Mouse (Mus musculus) ES-E14 (cell line): ENCODE measurements around the gene Chid1. TPM values are rescaled to one million over a fixed set of nuclear protein-coding genes. Genes with fewer than 3 reads are reported as not detected.
A peak's percentile ranks its signal among the peaks of the same experiment; 100 is the strongest.

Experiments
- DNase-seq: peaks from one replicate; pipeline ENCODE4 v3.0.0-alpha.2; 2013; ENCODE audit warnings: low read depth, low spot score
- H3K27ac ChIP-seq: 2 replicates; pipeline ENCODE4 v1.5.1; 2012; ENCODE audit warnings: low read depth, mild to moderate bottlenecking, low read length, moderate library complexity, mixed read lengths; ENCODE audit not compliant: poor library complexity, insufficient read depth, severe bottlenecking
- H3K36me3 ChIP-seq: 2 replicates; pipeline ENCODE4 v1.6.1; 2012; ENCODE audit warnings: mild to moderate bottlenecking, low read length, moderate library complexity, mixed read lengths; ENCODE audit not compliant: control insufficient read depth, poor library complexity, insufficient read depth, severe bottlenecking
- H3K4me1 ChIP-seq, 2 experiments: fragments of 150-350 bp in 1 of 2; sonication (generic) in 1 of 2; 2 replicates each; pipeline ENCODE4 v1.6.1; 2012; ENCODE audit warnings: low read length in 2 of 2, mild to moderate bottlenecking in 1 of 2, mixed read lengths in 1 of 2; ENCODE audit not compliant: control insufficient read depth in 2 of 2, insufficient read depth in 2 of 2, poor library complexity in 1 of 2
- H3K4me3 ChIP-seq, 2 experiments: fragments of 150-350 bp in 1 of 2; sonication (generic) in 1 of 2; 2 replicates each; pipeline ENCODE4 v1.5.1; 2012; ENCODE audit warnings: low read length in 2 of 2, low read depth in 1 of 2, mild to moderate bottlenecking in 1 of 2, mixed read lengths in 1 of 2; ENCODE audit not compliant: insufficient read depth in 1 of 2, poor library complexity in 1 of 2, severe bottlenecking in 1 of 2
- H3K9ac ChIP-seq: 2 replicates; pipeline ENCODE4 v1.6.1; 2012; ENCODE audit warnings: low read depth, mild to moderate bottlenecking, low read length, mixed read lengths; ENCODE audit not compliant: poor library complexity, insufficient read depth, severe bottlenecking
- H3K9me3 ChIP-seq: fragments of 150-350 bp; sonication (generic); 2 replicates; pipeline ENCODE4 v1.6.1; 2012; ENCODE audit warnings: low read depth, mild to moderate bottlenecking, low read length; ENCODE audit not compliant: control insufficient read depth, insufficient read depth
- CHD2 ChIP-seq: IDR thresholded peaks from 2 replicates; pipeline ENCODE4 v1.6.1; 2014; ENCODE audit warnings: mild to moderate bottlenecking, low read depth, low read length, inconsistent platforms
- HCFC1 ChIP-seq: IDR thresholded peaks from 2 replicates; pipeline ENCODE4 v1.6.1; 2012; ENCODE audit warnings: low read length, inconsistent platforms, borderline replicate concordance; ENCODE audit not compliant: insufficient read depth
- MAFK ChIP-seq: IDR thresholded peaks from 2 replicates; pipeline ENCODE4 v1.6.1; 2014; ENCODE audit warnings: mild to moderate bottlenecking, low read depth, low read length, inconsistent platforms; ENCODE audit not compliant: insufficient read depth
- ZC3H11A ChIP-seq: IDR thresholded peaks from 2 replicates; pipeline ENCODE4 v1.6.1; 2012; ENCODE audit warnings: low read depth, mild to moderate bottlenecking, inconsistent platforms, low read length, borderline replicate concordance
- ZNF384 ChIP-seq: IDR thresholded peaks from 2 replicates; pipeline ENCODE4 v1.6.1; 2012; ENCODE audit warnings: low read depth, low read length, inconsistent platforms
- in situ Hi-C, 2 experiments: fragments of 600-800 bp; cut with MboI; formaldehyde crosslinking; loops; one replicate each; pipeline ENCODE4 v1.15.1; 2025; ENCODE audit warnings: low sequenced_read_pairs in 2 of 2, inconsistent platforms in 1 of 2; ENCODE audit not compliant: unreplicated experiment in 2 of 2
- total RNA-seq: library from RNA; depleted of rRNA; stranded (reverse); fragments of 300-350 nt; gene quantifications from 2 replicates; pipeline ENCODE4 v1.2.3, GENCODE M21; 2012

The Chid1 gene
- total RNA-seq, 1 experiment = 30.1 TPM

DNA sequence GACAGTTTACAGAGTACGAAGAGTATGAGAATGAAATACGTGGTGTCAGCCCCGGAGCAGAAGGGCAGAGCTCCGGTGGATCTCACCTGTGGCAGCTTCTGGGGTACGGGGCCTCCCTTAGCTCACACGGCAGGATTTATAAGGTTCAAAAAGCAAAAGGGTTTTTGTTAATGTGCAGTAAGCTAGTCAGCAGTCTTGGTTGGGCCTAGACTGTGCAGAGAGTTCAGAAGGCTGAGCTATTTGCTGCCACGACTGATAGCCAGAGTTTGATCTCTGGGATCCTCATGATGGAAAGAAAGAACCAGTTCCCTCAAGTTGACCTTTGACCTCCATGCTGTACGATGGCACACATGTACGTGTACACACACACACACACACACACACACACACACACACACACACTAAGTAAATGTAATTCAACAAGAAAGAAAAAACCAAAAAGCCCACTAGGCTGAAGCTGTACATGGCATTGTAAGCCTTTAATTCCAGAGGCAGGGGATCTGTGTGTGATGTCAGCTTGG is 29.7 kb upstream of the Chid1 start:
- in situ Hi-C loops = no loop called here
- H3K9ac ChIP-seq = peak overlapping the region; percentile 4; the same call in 1 of the 2 replicates
- TF ChIP-seq CHD2 (no peak), HCFC1 (no peak), ZC3H11A (no peak), ZNF384 (no peak), MAFK (no peak)

DNA sequence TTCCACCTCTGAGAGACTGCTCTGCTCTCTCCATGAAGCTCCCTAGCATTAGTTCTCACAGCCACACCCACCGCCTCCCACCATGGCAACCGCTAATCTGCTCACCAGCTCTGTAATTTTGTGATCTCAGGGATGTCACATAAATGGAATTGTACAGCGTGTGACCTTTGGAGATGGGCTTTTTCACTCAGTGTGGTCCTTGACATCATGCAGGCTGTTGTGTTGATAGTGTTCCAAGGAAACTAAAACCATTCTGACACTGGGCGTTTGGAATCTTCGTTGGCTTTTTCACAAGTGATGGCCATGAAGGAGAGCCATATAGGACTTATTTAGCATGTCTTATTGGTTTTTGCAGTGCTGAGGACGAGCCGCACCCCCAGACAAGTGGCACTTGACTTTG is 26.9 kb upstream of the Chid1 start:
- Histone ChIP-seq H3K36me3 (peaks cover 3% of the 10 kb centered on the region; the same call in 1 of the 2 replicates), H3K9ac (no peak overlapping the region), H3K4me1 (peaks cover 3 to 19% of the 10 kb centered on the region in 2 experiments; a peak in 2 of 4 replicates), H3K4me3 (no peak overlapping the region), H3K9me3 (no peaks in the 10 kb centered on the region), H3K27ac (no peak overlapping the region)
- no peak for TF ChIP-seq ZC3H11A
- no peak for TF ChIP-seq HCFC1
- no peak for TF ChIP-seq CHD2
- no peak for TF ChIP-seq MAFK
- TF ChIP-seq ZNF384 = no peak
- no peak for DNase-seq
- in situ Hi-C loops = no loop called here

More for the DNA sequence above, 29.7 kb upstream of the Chid1 start:
- Histone ChIP-seq H3K4me3 (peak overlapping the region in 1 of 2 experiments; percentile 17; a peak in 1 of 4 replicates), H3K9me3 (no peaks in the 10 kb centered on the region), H3K36me3 (peaks cover 3% of the 10 kb centered on the region; the same call in 1 of the 2 replicates), H3K4me1 (peaks cover 3 to 24% of the 10 kb centered on the region in 2 experiments; a peak in 2 of 4 replicates), H3K27ac (peak overlapping the region; percentile 49; the same call in 1 of the 2 replicates)
- DNase-seq = no peak

DNA sequence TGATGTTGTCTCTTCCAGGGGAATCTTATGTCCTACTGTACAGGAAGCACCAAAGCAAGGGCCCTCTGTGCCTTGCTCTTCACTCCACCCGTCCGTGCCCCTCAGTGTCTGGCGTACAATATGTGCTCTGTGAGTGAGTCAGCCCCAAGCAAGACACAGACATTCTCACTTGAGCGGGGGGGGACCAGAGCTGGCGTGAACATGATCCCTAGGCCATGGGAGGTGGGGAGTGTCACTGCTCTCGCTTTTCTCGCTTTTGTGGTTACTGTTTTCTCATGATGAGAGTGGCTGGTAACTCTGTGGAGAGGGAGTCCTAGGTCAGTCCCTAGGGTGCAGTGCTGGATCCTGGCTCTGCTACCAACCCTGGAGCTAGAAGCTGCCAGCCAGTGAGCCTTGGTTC is 24.9 kb upstream of the Chid1 start:
- Histone ChIP-seq H3K4me3 (no peak overlapping the region), H3K36me3 (peaks cover 3% of the 10 kb centered on the region; the same call in 1 of the 2 replicates), H3K27ac (no peak overlapping the region), H3K9ac (peak overlapping the region; percentile 0; the same call in 1 of the 2 replicates), H3K9me3 (no peaks in the 10 kb centered on the region), H3K4me1 (peaks cover 3 to 13% of the 10 kb centered on the region in 2 experiments; a peak in 2 of 4 replicates)
- in situ Hi-C loops = no loop called here
- TF ChIP-seq ZC3H11A = no peak
- TF ChIP-seq CHD2 = no peak
- DNase-seq = no peak

DNA sequence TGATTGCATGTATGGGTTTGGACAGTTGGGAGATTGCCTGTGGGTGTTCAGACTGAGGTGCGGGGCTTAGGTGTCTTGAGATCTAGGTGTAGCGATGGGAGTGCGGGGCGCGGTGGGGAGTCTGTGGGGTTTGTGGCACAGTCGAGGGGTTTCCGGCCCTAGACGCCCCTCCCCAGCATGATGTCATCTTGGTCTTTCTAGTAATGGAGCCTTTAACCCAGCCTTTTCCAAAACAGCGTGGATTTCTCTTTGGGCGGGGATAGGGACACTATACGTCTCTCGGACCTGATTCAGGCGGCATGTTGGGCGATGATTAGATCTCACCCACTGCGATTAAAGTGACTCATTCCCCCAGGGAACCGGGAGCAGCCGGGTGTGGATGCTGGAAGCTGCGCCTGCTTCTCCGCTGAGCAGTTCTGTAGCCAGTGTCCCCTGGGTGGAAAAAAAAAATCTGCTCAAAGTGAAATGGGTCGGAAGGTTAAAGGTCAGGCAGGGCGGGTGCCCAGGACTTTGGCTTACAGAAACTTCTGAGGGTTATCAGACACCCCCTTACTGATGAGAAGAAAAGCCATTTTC is 23.3 kb upstream of the Chid1 start:
- Histone ChIP-seq H3K4me3 (peak overlapping the region; percentile 87 to 99), H3K4me1 (peaks cover 0 to 6% of the 10 kb centered on the region in 2 experiments; a peak in 1 of 4 replicates), H3K9ac (peak overlapping the region; percentile 99), H3K27ac (peak overlapping the region; percentile 63; the same call in 1 of the 2 replicates), H3K9me3 (no peaks in the 10 kb centered on the region), H3K36me3 (peaks cover 3% of the 10 kb centered on the region; the same call in 1 of the 2 replicates)
- TF ChIP-seq HCFC1 = no peak
- no peak for TF ChIP-seq ZNF384
- TF ChIP-seq MAFK = no peak
- no peak for TF ChIP-seq ZC3H11A
- TF ChIP-seq CHD2 = no peak
- no peak for DNase-seq
- in situ Hi-C loops = no loop called here
